In the genomic region with DNA sequence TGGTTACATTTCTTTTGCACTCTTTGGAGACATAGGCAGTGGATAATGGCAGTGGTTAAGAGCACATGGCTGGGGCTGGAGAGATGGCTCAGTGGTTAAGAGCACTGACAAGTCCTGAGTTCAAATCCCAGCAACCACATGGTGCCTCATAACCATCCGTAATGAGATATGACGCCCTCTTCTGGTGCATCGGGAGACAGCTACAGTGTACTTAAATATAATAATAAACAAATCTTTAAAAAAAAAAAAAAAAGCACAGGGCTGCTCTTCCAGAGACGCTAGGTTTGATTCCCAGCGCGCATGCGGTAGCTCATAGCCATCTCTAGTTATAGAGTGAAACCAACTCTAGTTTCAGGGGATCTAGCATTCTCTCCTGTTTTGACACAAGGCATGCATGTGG, we compare ENCODE assay signal across 33 mouse cellular contexts. TPM values are rescaled to one million over a fixed set of nuclear protein-coding genes. Genes with fewer than 3 reads are reported as not detected.
DNase-seq lines count a peak whose midpoint lies in the region; ATAC-seq and TF ChIP-seq lines count a peak whose summit lies in the region.
"Had no signal": no experiment of that assay in that cellular context is flagged by ENCODE, and none has a peak within 500 bp of the region (broad histone marks: within the 10 kb centered on the region; RNA-seq: fewer than 3 reads in every experiment).

No protein-coding gene starts in this region.

- peak; percentile 19; the same call in 1 of the 2 replicates for TF ChIP-seq CTCF in kidney, postnatal 0 days (IDR thresholded peaks at IDR 0.05; ENCODE audit: low read depth)

- peaks cover 21% of the 10 kb centered on the region; the same call in 1 of the 2 replicates for H3K36me3 ChIP-seq in kidney, postnatal 0 days (ENCODE audit: insufficient read depth, low read length)
- H3K36me3 ChIP-seq in kidney, embryonic 15.5 days, result peaks cover 61% of the 10 kb centered on the region
- H3K36me3 ChIP-seq in splenic B cell, adult 2 months (ENCODE audit: control insufficient read depth, insufficient read depth, low read length, poor library complexity, severe bottlenecking), result peaks cover 16% of the 10 kb centered on the region
- H3K36me3 ChIP-seq in hindbrain, embryonic 14.5 days (replicated peaks; ENCODE audit: control insufficient read depth, insufficient read depth), result peaks cover 49% of the 10 kb centered on the region

- ATAC-seq in kidney, postnatal 0 days (replicated peaks; ENCODE audit: low FRiP score, low read depth), result no peak
- ATAC-seq in kidney, embryonic 15.5 days (replicated peaks; ENCODE audit: low FRiP score), result no peak
- no peak for ATAC-seq in megakaryocyte progenitor cell, adult 5-6 weeks (replicated peaks; ENCODE audit: poor library complexity)
- no peak for ATAC-seq in hindbrain, embryonic 14.5 days (ENCODE audit: low FRiP score)
- ATAC-seq: forebrain, postnatal 0 days; hindbrain, postnatal 0 days; intestine, embryonic 16.5 days; liver, postnatal 0 days; lung, postnatal 0 days; Patski had no signal

- 94% methylated on average over 7 of the region's 7 CpGs for WGBS in kidney, postnatal 0 days
- WGBS in kidney, embryonic 15.5 days, result 93% methylated on average over 7 of the region's 7 CpGs
- WGBS in hindbrain, embryonic 14.5 days, result 93% methylated on average over 7 of the region's 7 CpGs

- no peak overlapping the region for H3K27ac ChIP-seq in kidney, postnatal 0 days
- H3K27ac ChIP-seq in kidney, embryonic 15.5 days, result no peak overlapping the region
- no peak overlapping the region for H3K27ac ChIP-seq in hindbrain, embryonic 14.5 days
- H3K27ac ChIP-seq: heart, embryonic 13.5 days; hindbrain, embryonic 10.5 days; hindbrain, postnatal 0 days; left cerebral cortex, adult 2 months; limb, embryonic 12.5 days; macrophage had no signal

- no peak for DNase-seq in kidney, postnatal 0 days (ENCODE audit: low spot score)
- DNase-seq in 416B (ENCODE audit: low read depth) (peak; percentile 43), ES-CJ7 (ENCODE audit: low read depth, low spot score) (peak; percentile 22)
- DNase-seq in splenic B cell, adult 2 months (ENCODE audit: low read depth, low spot score), result peak; percentile 21
- no peak for DNase-seq in hindbrain, embryonic 14.5 days (ENCODE audit: low spot score)
- DNase-seq: adrenal gland, postnatal 25 days; cerebellum, adult 11-12 months; cerebellum, postnatal 10 days; forebrain, postnatal 0 days; heart, postnatal 10 days; kidney, adult 8-10 months; kidney, postnatal 14 days; liver, postnatal 0 days; midbrain, embryonic 14.5 days; right cerebral cortex, adult 18-20 months; right cerebral cortex, postnatal 4 days had no signal

- H3K9me3 ChIP-seq in kidney, postnatal 0 days (replicated peaks; ENCODE audit: low read length), result no peaks in the 10 kb centered on the region
- no peaks in the 10 kb centered on the region for H3K9me3 ChIP-seq in kidney, embryonic 15.5 days (replicated peaks)
- no peaks in the 10 kb centered on the region for H3K9me3 ChIP-seq in hindbrain, embryonic 14.5 days (ENCODE audit: control insufficient read depth, low read length)
- H3K9me3 ChIP-seq: G1E; heart, embryonic 13.5 days; hindbrain, embryonic 10.5 days; limb, embryonic 12.5 days had no signal

- H3K4me1 ChIP-seq in kidney, postnatal 0 days (replicated peaks; ENCODE audit: insufficient read depth, low read length), result peaks cover 8% of the 10 kb centered on the region
- peaks cover 12% of the 10 kb centered on the region for H3K4me1 ChIP-seq in kidney, embryonic 15.5 days
- H3K4me1 ChIP-seq in hindbrain, embryonic 14.5 days (replicated peaks; ENCODE audit: control insufficient read depth, insufficient read depth, low read length), result peaks cover 23% of the 10 kb centered on the region

- no peaks in the 10 kb centered on the region for H3K27me3 ChIP-seq in kidney, postnatal 0 days (ENCODE audit: insufficient read depth, low read length)
- no peaks in the 10 kb centered on the region for H3K27me3 ChIP-seq in kidney, embryonic 15.5 days
- H3K27me3 ChIP-seq in splenic B cell, adult 2 months (ENCODE audit: control insufficient read depth, insufficient read depth, low read length, poor library complexity, severe bottlenecking), result no peaks in the 10 kb centered on the region
- H3K27me3 ChIP-seq in hindbrain, embryonic 14.5 days (ENCODE audit: control insufficient read depth, insufficient read depth, low read length), result no peaks in the 10 kb centered on the region
- H3K27me3 ChIP-seq: heart, embryonic 13.5 days; limb, embryonic 12.5 days; Patski had no signal

- no peak overlapping the region for H3K4me3 ChIP-seq in kidney, postnatal 0 days (replicated peaks; ENCODE audit: low read depth, low read length)
- no peak overlapping the region for H3K4me3 ChIP-seq in kidney, embryonic 15.5 days (replicated peaks)
- H3K4me3 ChIP-seq in hindbrain, embryonic 14.5 days (replicated peaks; ENCODE audit: low read length), result no peak overlapping the region
- H3K4me3 ChIP-seq: erythroblast, embryonic 14.5 days; heart, embryonic 13.5 days; hindbrain, embryonic 10.5 days; left cerebral cortex, adult 2 months; limb, embryonic 12.5 days had no signal

- no peak overlapping the region for H3K9ac ChIP-seq in kidney, postnatal 0 days (ENCODE audit: low read depth, low read length)
- no peak overlapping the region for H3K9ac ChIP-seq in kidney, embryonic 15.5 days
- H3K9ac ChIP-seq in hindbrain, embryonic 14.5 days, result no peak overlapping the region
- H3K9ac ChIP-seq: forebrain, postnatal 0 days; heart, embryonic 13.5 days; limb, embryonic 12.5 days; liver, postnatal 0 days had no signal

- H3K4me2 ChIP-seq in kidney, postnatal 0 days (ENCODE audit: low read length), result no peak overlapping the region
- H3K4me2 ChIP-seq in kidney, embryonic 15.5 days, result no peak overlapping the region
- H3K4me2 ChIP-seq in hindbrain, embryonic 14.5 days (replicated peaks), result no peak overlapping the region
- H3K4me2 ChIP-seq: heart, embryonic 13.5 days; limb, embryonic 12.5 days; liver, embryonic 11.5 days had no signal

RNA-seq across cellular contexts. Expression of a gene that starts 3.1 kb away (rescaled TPM):
- polyA plus RNA-seq in kidney, postnatal 0 days (2015; fragmentation: Nextera tagmentation; extraction: Ambion mirVana), result 66.7 and 67.3 TPM in 2 replicates
- 61.0 and 71.5 TPM in 2 replicates for polyA plus RNA-seq in kidney, embryonic 15.5 days (2015; fragmentation: Nextera tagmentation; extraction: Ambion mirVana)
- 33.3 and 41.2 TPM in 2 replicates for total RNA-seq in megakaryocyte progenitor cell, adult 5-6 weeks (2015)
- 45.2 and 46.5 TPM in 2 replicates for total RNA-seq in megakaryocyte progenitor cell, adult 5-6 weeks (2017)
- 55.6 and 59.9 TPM in 2 replicates for polyA plus RNA-seq in hindbrain, embryonic 14.5 days (2014; fragmentation: Nextera tagmentation; extraction: Ambion mirVana)

RNA-seq across cellular contexts. Expression of a gene that starts 3.2 kb away (rescaled TPM):
- 1,132 and 1,215 TPM in 2 replicates for polyA plus RNA-seq in kidney, postnatal 0 days (2015; fragmentation: Nextera tagmentation; extraction: Ambion mirVana)
- 1,013 and 1,049 TPM in 2 replicates for polyA plus RNA-seq in kidney, embryonic 15.5 days (2015; fragmentation: Nextera tagmentation; extraction: Ambion mirVana)
- total RNA-seq in megakaryocyte progenitor cell, adult 5-6 weeks (2015), result 3,199 and 3,213 TPM in 2 replicates
- 2,045 and 2,310 TPM in 2 replicates for total RNA-seq in megakaryocyte progenitor cell, adult 5-6 weeks (2017)
- polyA plus RNA-seq in hindbrain, embryonic 14.5 days (2014; fragmentation: Nextera tagmentation; extraction: Ambion mirVana), result 592 and 691 TPM in 2 replicates

RNA-seq across cellular contexts. Expression of a gene that starts 41.3 kb away (rescaled TPM):
- polyA plus RNA-seq in kidney, postnatal 0 days (2015; fragmentation: Nextera tagmentation; extraction: Ambion mirVana), result 94.5 and 103 TPM in 2 replicates
- 92.0 and 97.3 TPM in 2 replicates for polyA plus RNA-seq in kidney, embryonic 15.5 days (2015; fragmentation: Nextera tagmentation; extraction: Ambion mirVana)
- 48.0 and 52.4 TPM in 2 replicates for total RNA-seq in megakaryocyte progenitor cell, adult 5-6 weeks (2015)
- total RNA-seq in megakaryocyte progenitor cell, adult 5-6 weeks (2017), result 78.9 and 80.5 TPM in 2 replicates
- polyA plus RNA-seq in hindbrain, embryonic 14.5 days (2014; fragmentation: Nextera tagmentation; extraction: Ambion mirVana), result 40.2 and 46.5 TPM in 2 replicates

RNA-seq across cellular contexts. Expression of a gene that starts 46.3 kb away (rescaled TPM):
- polyA plus RNA-seq in kidney, postnatal 0 days (2015; fragmentation: Nextera tagmentation; extraction: Ambion mirVana), result 0.05 and 0.12 TPM in 2 replicates
- 0.15 and 0.44 TPM in 2 replicates for polyA plus RNA-seq in kidney, embryonic 15.5 days (2015; fragmentation: Nextera tagmentation; extraction: Ambion mirVana)
- total RNA-seq in megakaryocyte progenitor cell, adult 5-6 weeks (2015), result not detected in 2 replicates
- total RNA-seq in megakaryocyte progenitor cell, adult 5-6 weeks (2017), result not detected in 2 replicates
- polyA plus RNA-seq in hindbrain, embryonic 14.5 days (2014; fragmentation: Nextera tagmentation; extraction: Ambion mirVana), result 0.09 and 0.16 TPM in 2 replicates
- total RNA-seq: common myeloid progenitor, adult 5-6 weeks; hindbrain, postnatal 0 days; neutrophil, adult 5-6 weeks had no signal
- polyA plus RNA-seq: forebrain, embryonic 11.5 days; G1E; hindbrain, embryonic 10.5 days; macrophage had no signal

RNA-seq across cellular contexts. Expression of a gene that starts 59.0 kb away (rescaled TPM):
- 69.1 and 74.3 TPM in 2 replicates for polyA plus RNA-seq in kidney, postnatal 0 days (2015; fragmentation: Nextera tagmentation; extraction: Ambion mirVana)
- 95.3 and 96.5 TPM in 2 replicates for polyA plus RNA-seq in kidney, embryonic 15.5 days (2015; fragmentation: Nextera tagmentation; extraction: Ambion mirVana)
- total RNA-seq in megakaryocyte progenitor cell, adult 5-6 weeks (2015), result 64.9 and 65.7 TPM in 2 replicates
- total RNA-seq in megakaryocyte progenitor cell, adult 5-6 weeks (2017), result 88.2 and 140 TPM in 2 replicates
- 33.4 and 37.4 TPM in 2 replicates for polyA plus RNA-seq in hindbrain, embryonic 14.5 days (2014; fragmentation: Nextera tagmentation; extraction: Ambion mirVana)

Comparison
In these comparisons a context has a peak if more than half of its experiments do, and no peak if none do; other contexts are left out.
1. DNase-seq: peak in 416B (single experiment), ES-CJ7 (single experiment) and splenic B cell, adult 2 months (single experiment); none in kidney, postnatal 0 days (single experiment) and hindbrain, embryonic 14.5 days (single experiment).